Mouse (Mus musculus) MEL (cell line): ENCODE measurements at regions not wholly inside any gene's neighbourhood (a gene's known extent, or its start where the extent isn't known, plus 50 kb on each side); places are given as distances from the start of the nearest gene placed in this dataset.

Experiments used
- DNase-seq: peaks from one replicate; pipeline ENCODE4 v3.0.0; 2011; ENCODE audit warnings: low read depth, low spot score
- H3K27ac ChIP-seq: 2 replicates; pipeline ENCODE4 v1.5.1; 2012; ENCODE audit warnings: low read depth, mild to moderate bottlenecking, control low read depth, low read length, moderate library complexity; ENCODE audit not compliant: control insufficient read depth
- H3K27me3 ChIP-seq, 2 experiments: fragments of 150-350 bp in 1 of 2; sonication (generic) in 1 of 2; 2 replicates each; pipeline ENCODE4 v1.6.1; 2012; ENCODE audit warnings: low read length in 2 of 2, mild to moderate bottlenecking in 2 of 2, improper control_type of control experiment in 1 of 2, moderate library complexity in 1 of 2; ENCODE audit not compliant: insufficient read depth in 2 of 2, control insufficient read depth in 1 of 2
- H3K36me3 ChIP-seq, 2 experiments: 2 replicates each; pipeline ENCODE4 v1.6.1; 2012 to 2014; ENCODE audit warnings: low read length in 2 of 2, improper control_type of control experiment in 1 of 2, inconsistent platforms in 1 of 2, mild to moderate bottlenecking in 1 of 2; ENCODE audit not compliant: insufficient read depth in 2 of 2, control insufficient read depth in 1 of 2
- H3K4me1 ChIP-seq, 2 experiments: fragments of 150-350 bp in 1 of 2; sonication (generic) in 1 of 2; 2 replicates each; pipeline ENCODE4 v1.6.1; 2012; ENCODE audit warnings: low read length in 2 of 2, improper control_type of control experiment in 1 of 2, mild to moderate bottlenecking in 1 of 2; ENCODE audit not compliant: insufficient read depth in 2 of 2, control insufficient read depth in 1 of 2
- H3K4me3 ChIP-seq, 2 experiments: fragments of 150-350 bp in 1 of 2; sonication (generic) in 1 of 2; 2 replicates each; pipeline ENCODE4 v1.5.1; 2012; ENCODE audit warnings: low read depth in 2 of 2, low read length in 2 of 2, mild to moderate bottlenecking in 2 of 2, moderate library complexity in 2 of 2, control low read depth in 1 of 2, improper control_type of control experiment in 1 of 2; ENCODE audit not compliant: control insufficient read depth in 1 of 2, insufficient read depth in 1 of 2
- H3K79me2 ChIP-seq: 2 replicates; pipeline ENCODE4 v1.6.1; 2012; ENCODE audit warnings: mild to moderate bottlenecking, low read length, moderate library complexity; ENCODE audit not compliant: control insufficient read depth, poor library complexity, insufficient read depth
- H3K9ac ChIP-seq: 2 replicates; pipeline ENCODE4 v1.6.1; 2012; ENCODE audit warnings: low read depth, mild to moderate bottlenecking, control low read depth, low read length, moderate library complexity; ENCODE audit not compliant: control insufficient read depth, poor library complexity, severe bottlenecking
- H3K9me3 ChIP-seq: fragments of 150-350 bp; sonication (generic); replicated peaks from 2 replicates; pipeline ENCODE4 v1.6.1; 2012; ENCODE audit warnings: mild to moderate bottlenecking, low read length, improper control_type of control experiment, moderate library complexity; ENCODE audit not compliant: insufficient read depth
- BHLHE40 ChIP-seq: IDR thresholded peaks from 2 replicates; pipeline ENCODE4 v1.6.1; 2012; ENCODE audit warnings: low read depth, mild to moderate bottlenecking, inconsistent platforms, low read length, improper control_type of control experiment, borderline replicate concordance
- CHD1 ChIP-seq: IDR thresholded peaks from 2 replicates; pipeline ENCODE4 v1.6.1; 2012; ENCODE audit warnings: low read depth, mild to moderate bottlenecking, inconsistent platforms, low read length, improper control_type of control experiment
- CHD2 ChIP-seq: IDR thresholded peaks from 2 replicates; pipeline ENCODE4 v1.6.1; 2011; ENCODE audit warnings: low read length, improper control_type of control experiment
- E2F4 ChIP-seq: IDR thresholded peaks from 2 replicates; pipeline ENCODE4 v1.6.1; 2011; ENCODE audit warnings: low read depth, low read length, improper control_type of control experiment, borderline replicate concordance
- EP300 ChIP-seq, 2 experiments: IDR thresholded peaks; 2 replicates each; pipeline ENCODE4 v1.6.1; 2011; ENCODE audit warnings: improper control_type of control experiment in 2 of 2, low read length in 2 of 2, low read depth in 1 of 2, mild to moderate bottlenecking in 1 of 2
- ETS1 ChIP-seq: IDR thresholded peaks from 2 replicates; pipeline ENCODE4 v1.6.1; 2012; ENCODE audit warnings: low read depth, mild to moderate bottlenecking, inconsistent platforms, low read length, improper control_type of control experiment, moderate library complexity
- GABPA ChIP-seq: IDR thresholded peaks from 2 replicates; pipeline ENCODE4 v1.6.1; 2012; ENCODE audit warnings: low read depth, mild to moderate bottlenecking, inconsistent platforms, low read length, improper control_type of control experiment, moderate library complexity
- GATA1 ChIP-seq: IDR thresholded peaks from 2 replicates; pipeline ENCODE4 v1.6.1; 2011; ENCODE audit warnings: low read depth, low read length, improper control_type of control experiment
- HCFC1 ChIP-seq: IDR thresholded peaks from 2 replicates; pipeline ENCODE4 v1.6.1; 2012; ENCODE audit warnings: low read depth, mild to moderate bottlenecking, inconsistent platforms, low read length, improper control_type of control experiment, moderate library complexity
- JUND ChIP-seq: IDR thresholded peaks from 2 replicates; pipeline ENCODE4 v1.6.1; 2011; ENCODE audit warnings: low read depth, mild to moderate bottlenecking, improper control_type of control experiment, low read length
- KAT2A ChIP-seq: conservative IDR thresholded peaks from 2 replicates; pipeline ENCODE4 v1.6.1; 2012; ENCODE audit warnings: low read depth, low read length, improper control_type of control experiment, inconsistent platforms
- MAFK ChIP-seq: IDR thresholded peaks from 2 replicates; pipeline ENCODE4 v1.6.1; 2011; ENCODE audit warnings: low read depth, mild to moderate bottlenecking, low read length, improper control_type of control experiment, borderline replicate concordance
- MXI1 ChIP-seq: IDR thresholded peaks from 2 replicates; pipeline ENCODE4 v1.6.1; 2011; ENCODE audit warnings: mild to moderate bottlenecking, low read depth, low read length, improper control_type of control experiment
- NRF1 ChIP-seq: IDR thresholded peaks from 2 replicates; pipeline ENCODE4 v1.6.1; 2014; ENCODE audit warnings: low read depth, mild to moderate bottlenecking, inconsistent platforms, low read length, improper control_type of control experiment, moderate library complexity; ENCODE audit not compliant: poor library complexity, insufficient read depth, severe bottlenecking
- POLR2AphosphoS5 ChIP-seq: IDR thresholded peaks from 2 replicates; pipeline ENCODE4 v1.6.1; 2012; ENCODE audit warnings: low read depth, borderline replicate concordance, mild to moderate bottlenecking, inconsistent platforms, low read length, moderate library complexity, mixed read lengths
- RCOR1 ChIP-seq: IDR thresholded peaks from 2 replicates; pipeline ENCODE4 v1.6.1; 2012; ENCODE audit warnings: low read depth, mild to moderate bottlenecking, inconsistent platforms, low read length, improper control_type of control experiment
- SIN3A ChIP-seq: IDR thresholded peaks from 2 replicates; pipeline ENCODE4 v1.6.1; 2012; ENCODE audit warnings: low read length, improper control_type of control experiment, inconsistent platforms
- SMC3 ChIP-seq: IDR thresholded peaks from 2 replicates; pipeline ENCODE4 v1.6.1; 2011; ENCODE audit warnings: low read depth, low read length, improper control_type of control experiment
- TCF12 ChIP-seq: IDR thresholded peaks from 2 replicates; pipeline ENCODE4 v1.6.1; 2014; ENCODE audit warnings: low read depth, mild to moderate bottlenecking, inconsistent platforms, low read length, improper control_type of control experiment, moderate library complexity
- USF2 ChIP-seq, 2 experiments: IDR thresholded peaks; 2 replicates each; pipeline ENCODE4 v1.6.1; 2011 to 2012; ENCODE audit warnings: improper control_type of control experiment in 2 of 2, low read length in 2 of 2, borderline replicate concordance in 1 of 2, inconsistent platforms in 1 of 2, low read depth in 1 of 2, mild to moderate bottlenecking in 1 of 2; ENCODE audit not compliant: insufficient read depth in 1 of 2
- ZC3H11A ChIP-seq: IDR thresholded peaks from 2 replicates; pipeline ENCODE4 v1.6.1; 2012; ENCODE audit warnings: low read depth, mild to moderate bottlenecking, inconsistent platforms, low read length, improper control_type of control experiment
- ZKSCAN1 ChIP-seq: IDR thresholded peaks from 2 replicates; pipeline ENCODE4 v1.6.1; 2012; ENCODE audit warnings: low read depth, mild to moderate bottlenecking, inconsistent platforms, low read length, improper control_type of control experiment, moderate library complexity
- ZNF384 ChIP-seq: IDR thresholded peaks from 2 replicates; pipeline ENCODE4 v1.6.1; 2012; ENCODE audit warnings: low read depth, mild to moderate bottlenecking, inconsistent platforms, low read length, improper control_type of control experiment

GRCm38 (mm10) chr3:60698189-60698588, 225.6 kb downstream of the Mbnl1 start:
- Histone ChIP-seq H3K27me3 (no peaks in the 10 kb centered on the region), H3K4me3 (no peak overlapping the region), H3K27ac (no peak overlapping the region), H3K9ac (no peak overlapping the region), H3K79me2 (no peaks in the 10 kb centered on the region), H3K4me1 (no peaks in the 10 kb centered on the region), H3K36me3 (no peaks in the 10 kb centered on the region), H3K9me3 (no peaks in the 10 kb centered on the region)
- TF ChIP-seq NRF1 (no peak), HCFC1 (no peak), MAFK (no peak), MXI1 (no peak), ZC3H11A (no peak), KAT2A (no peak), JUND (no peak), SIN3A (no peak), CHD1 (no peak), EP300 (IDR thresholded peaks at IDR 0.05; ENCODE audit: low read depth in 1 of 2, low read length in 2 of 2) (no peak), BHLHE40 (no peak), TCF12 (no peak), USF2 (IDR thresholded peaks at IDR 0.05; ENCODE audit: borderline replicate concordance in 1 of 2, insufficient read depth in 1 of 2, low read depth in 1 of 2, low read length in 2 of 2) (no peak), CHD2 (no peak)
- DNase-seq: no peak

DNA sequence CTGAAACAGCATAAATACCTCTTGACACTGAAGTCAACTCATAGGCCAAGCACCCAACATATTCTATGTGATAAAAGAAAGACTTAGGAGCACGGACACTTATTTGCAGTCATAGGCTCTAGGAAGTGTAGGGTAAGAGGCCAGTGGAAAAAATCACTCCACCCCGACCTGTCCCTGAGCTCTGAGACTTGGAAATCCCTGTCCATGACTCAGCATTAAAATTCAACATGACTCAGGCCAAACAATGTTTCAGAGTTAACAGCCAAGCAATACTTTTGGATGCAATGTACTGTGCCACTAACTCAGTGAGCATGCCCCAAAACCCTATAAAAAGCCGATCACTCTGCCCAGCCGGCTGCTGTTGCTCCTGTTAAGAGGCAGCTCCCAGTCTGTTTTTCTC, 234.5 kb downstream of the Mbnl1 start:
- no peaks in the 10 kb centered on the region for H3K36me3 ChIP-seq
- H3K27me3 ChIP-seq: no peaks in the 10 kb centered on the region
- H3K9ac ChIP-seq: no peak overlapping the region
- H3K27ac ChIP-seq: no peak overlapping the region
- no peak for DNase-seq
- TF ChIP-seq ETS1: no peak
- TF ChIP-seq ZC3H11A: no peak
- no peak for TF ChIP-seq E2F4
- TF ChIP-seq, all 39 proteins: peak for 0
- Histone ChIP-seq H3K4me1 (no peaks in the 10 kb centered on the region), H3K4me3 (no peak overlapping the region), H3K79me2 (no peaks in the 10 kb centered on the region), H3K9me3 (no peaks in the 10 kb centered on the region)

DNA sequence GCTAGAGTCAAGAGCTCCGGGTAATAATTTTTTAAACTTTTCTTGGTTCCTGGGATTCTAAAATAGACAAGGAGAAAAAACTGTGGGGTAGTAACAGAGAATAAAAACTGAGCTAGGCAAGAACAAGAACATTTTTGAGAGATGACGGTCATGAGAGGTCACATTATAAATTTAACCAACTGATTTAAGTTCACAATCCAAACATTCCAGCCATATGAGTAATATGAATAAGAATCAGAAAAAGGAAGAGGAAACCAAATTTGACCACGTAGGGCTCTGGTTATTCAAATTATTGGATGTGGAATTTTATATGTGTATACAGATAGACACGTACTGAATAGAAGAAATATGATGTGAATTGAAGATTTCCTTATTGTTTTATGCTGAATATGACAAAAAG, 240.3 kb downstream of the Mbnl1 start:
- Histone ChIP-seq H3K27me3 (no peaks in the 10 kb centered on the region), H3K36me3 (no peaks in the 10 kb centered on the region)
- DNase-seq: no peak

More for the DNA sequence above, 240.3 kb downstream of the Mbnl1 start:
- H3K79me2 ChIP-seq: no peaks in the 10 kb centered on the region
- H3K9me3 ChIP-seq: no peaks in the 10 kb centered on the region
- no peak overlapping the region for H3K4me3 ChIP-seq
- H3K9ac ChIP-seq: no peak overlapping the region
- H3K4me1 ChIP-seq: no peaks in the 10 kb centered on the region
- TF ChIP-seq BHLHE40: no peak
- TF ChIP-seq ZKSCAN1: no peak
- TF ChIP-seq SMC3: no peak
- TF ChIP-seq GABPA: no peak
- TF ChIP-seq ZNF384: no peak
- no peak for TF ChIP-seq ZC3H11A
- no peak for TF ChIP-seq GATA1
- no peak for TF ChIP-seq RCOR1
- no peak for TF ChIP-seq POLR2AphosphoS5
- H3K27ac ChIP-seq: no peak overlapping the region
